Mouse (Mus musculus) embryonic fibroblast, embryonic 13.5 days (primary cell): ENCODE measurements around the gene Uts2. TPM values are rescaled to one million over a fixed set of nuclear protein-coding genes. Genes with fewer than 3 reads are reported as not detected.

ENCODE experiments used
- H3K27ac ChIP-seq: 2 replicates; pipeline ENCODE4 v1.5.1; 2012; ENCODE audit warnings: low read length, control low read depth, inconsistent platforms; ENCODE audit not compliant: insufficient read depth
- H3K4me1 ChIP-seq: 2 replicates; pipeline ENCODE4 v1.6.1; 2011; ENCODE audit warnings: low read length; ENCODE audit not compliant: control insufficient read depth, insufficient read depth
- H3K4me3 ChIP-seq: 2 replicates; pipeline ENCODE4 v1.5.1; 2011; ENCODE audit warnings: mild to moderate bottlenecking, control low read depth, low read length; ENCODE audit not compliant: insufficient read depth
- CTCF ChIP-seq: IDR thresholded peaks from 2 replicates; pipeline ENCODE4 v1.5.1; 2011; ENCODE audit warnings: mild to moderate bottlenecking, control low read depth, low read length, moderate library complexity, borderline replicate concordance; ENCODE audit not compliant: insufficient read depth
- POLR2A ChIP-seq: IDR thresholded peaks from 2 replicates; pipeline ENCODE4 v1.6.1; 2011; ENCODE audit warnings: low read depth, mild to moderate bottlenecking, control low read depth, low read length, moderate library complexity
- polyA plus RNA-seq: library from polyadenylated mRNA; stranded (reverse); fragments of >200 nt; gene quantifications from 2 replicates; pipeline ENCODE4 v1.2.4, GENCODE M21; 2011; ENCODE audit warnings: low read depth; ENCODE audit not compliant: missing spikeins, insufficient read length

The Uts2 gene
- polyA plus RNA-seq, 1 experiment, result not detected

DNA sequence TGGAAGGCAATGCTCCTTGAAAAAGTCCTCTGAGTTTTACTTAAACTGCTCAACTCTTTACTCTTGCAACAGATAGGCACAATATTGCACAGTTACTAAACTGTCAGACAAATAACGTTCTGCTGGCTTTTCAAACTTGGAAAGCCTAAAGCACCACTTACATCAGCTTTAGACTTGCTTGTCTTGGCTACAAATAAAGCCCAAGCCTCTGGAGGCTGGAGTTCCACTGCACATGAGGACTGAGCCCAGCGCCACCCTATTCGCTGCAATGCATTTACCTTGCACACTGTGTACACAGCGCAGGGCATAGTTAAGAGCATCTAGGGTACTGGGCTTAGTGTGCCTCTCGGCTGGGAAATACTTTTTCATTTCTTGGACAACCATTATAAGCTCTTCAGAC is 46.4 kb downstream of the Uts2 start:
- Histone ChIP-seq H3K27ac (no peak overlapping the region), H3K4me3 (peak overlapping the region; percentile 65), H3K4me1 (peaks cover 4% of the 10 kb centered on the region; the same call in 1 of the 2 replicates)
- no peak for TF ChIP-seq POLR2A
- TF ChIP-seq CTCF, result no peak

DNA sequence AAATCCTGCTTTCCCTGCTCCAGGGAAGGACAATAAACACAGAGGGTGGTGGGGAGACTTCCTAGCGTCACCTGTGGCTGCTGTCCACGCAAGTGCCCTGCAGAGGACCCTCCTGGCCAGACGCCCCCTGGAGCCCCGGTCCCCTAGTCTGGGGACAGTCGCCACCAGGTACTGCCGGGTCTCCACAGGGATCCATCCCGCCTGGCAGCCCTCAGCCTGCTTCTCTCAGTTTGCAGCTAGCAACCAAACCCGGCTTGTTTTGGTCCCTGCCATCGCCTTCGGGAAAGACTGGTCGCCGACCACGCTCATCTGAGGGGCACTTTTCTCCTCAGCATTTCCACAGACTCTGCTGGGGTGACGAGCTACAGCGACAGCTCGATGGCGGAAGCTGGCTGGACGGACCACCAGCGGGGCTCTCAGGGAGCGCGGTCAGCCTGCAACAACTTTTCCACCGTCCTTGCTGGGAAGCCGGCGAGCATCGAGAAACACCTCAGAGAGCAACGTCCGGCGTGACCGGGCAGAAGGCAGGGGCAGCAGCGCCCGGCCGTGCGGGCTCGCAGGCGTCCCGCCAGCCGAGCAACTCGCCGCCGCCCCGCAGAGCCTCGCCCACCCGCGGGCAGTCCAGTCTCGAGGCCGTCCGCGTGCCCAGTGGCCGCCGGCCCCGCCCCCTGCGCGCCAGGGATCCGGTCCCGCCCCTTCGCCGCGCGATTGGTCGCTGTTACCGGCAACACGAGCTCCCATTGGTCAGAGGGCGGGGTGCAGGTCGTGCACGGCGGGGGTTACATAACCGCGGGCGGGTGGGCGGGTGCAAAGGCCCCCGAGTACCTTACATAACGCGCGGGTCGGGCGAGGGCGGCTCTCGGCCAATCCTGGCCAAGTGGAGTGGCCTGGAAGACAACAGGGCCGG is 47.4 kb downstream of the Uts2 start, which contains the start of gene Per3:
TSS of gene Per3 (minus strand) at position 629 of the 907 bp plus-strand sequence.
- Histone ChIP-seq H3K4me1 (peaks cover 4% of the 10 kb centered on the region; the same call in 1 of the 2 replicates), H3K4me3 (peak within 1 kb of the TSS; percentile 65), H3K27ac (no peak within 1 kb of the TSS)
- peak; percentile 86 for TF ChIP-seq POLR2A
- no peak for TF ChIP-seq CTCF

DNA sequence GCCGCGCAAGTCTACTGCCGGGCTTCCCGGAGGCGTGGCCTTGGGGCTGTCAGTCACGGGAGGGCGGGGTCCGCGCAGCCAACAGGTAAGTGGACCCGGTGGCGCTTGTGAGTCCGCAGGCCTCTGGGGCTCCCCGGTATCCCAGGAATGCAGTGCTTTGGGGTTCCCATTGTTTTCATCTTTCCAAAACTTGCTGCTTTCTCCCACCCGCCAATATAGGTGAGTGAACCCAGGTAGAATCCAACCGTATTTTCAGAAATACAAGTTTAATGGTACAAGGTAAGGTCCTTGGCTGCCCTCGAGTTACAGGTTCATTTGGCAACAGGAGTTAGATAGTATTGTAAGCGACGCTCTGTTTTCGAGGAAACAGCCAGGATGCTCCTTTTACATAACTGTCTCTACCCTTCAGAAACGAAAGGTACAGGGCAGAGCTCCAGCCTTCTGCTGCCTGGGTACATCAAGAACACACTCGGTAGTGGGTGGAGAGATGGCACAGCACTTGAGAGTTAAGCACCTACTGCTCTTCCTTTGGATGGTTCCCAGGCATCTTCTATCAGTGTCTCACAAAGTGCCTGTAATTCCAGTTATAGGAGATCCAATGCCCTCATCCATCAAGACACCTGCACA is 48.2 kb downstream of the Uts2 start:
- H3K4me1 ChIP-seq, result peaks cover 4% of the 10 kb centered on the region; the same call in 1 of the 2 replicates
- H3K4me3 ChIP-seq, result peak overlapping the region; percentile 58
- 0 out of 2 replicates have a peak, but pooled peaks have one; percentile 24 for TF ChIP-seq POLR2A
- no peak for TF ChIP-seq CTCF
- no peak overlapping the region for H3K27ac ChIP-seq

DNA sequence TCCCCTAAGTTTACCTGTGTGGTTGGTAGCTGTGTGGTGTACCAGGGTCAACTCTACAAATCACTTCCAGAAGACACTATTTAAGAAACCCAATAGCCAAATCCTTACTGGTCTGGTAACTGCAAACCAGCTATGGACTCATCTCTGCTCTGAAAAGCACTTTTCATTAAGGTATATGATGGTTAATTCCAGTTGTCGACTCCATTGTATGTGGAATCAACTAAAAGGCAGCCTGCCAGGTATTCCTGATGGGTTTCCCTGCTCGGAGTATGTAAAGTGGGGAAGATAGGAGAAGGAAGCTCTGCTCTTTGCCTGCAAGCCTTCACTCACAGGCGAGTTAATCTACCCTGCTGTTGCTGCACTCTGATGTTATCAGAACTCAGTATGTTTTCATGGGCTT is 49.6 kb downstream of the Uts2 start:
- TF ChIP-seq POLR2A (no peak), CTCF (no peak)

DNA sequence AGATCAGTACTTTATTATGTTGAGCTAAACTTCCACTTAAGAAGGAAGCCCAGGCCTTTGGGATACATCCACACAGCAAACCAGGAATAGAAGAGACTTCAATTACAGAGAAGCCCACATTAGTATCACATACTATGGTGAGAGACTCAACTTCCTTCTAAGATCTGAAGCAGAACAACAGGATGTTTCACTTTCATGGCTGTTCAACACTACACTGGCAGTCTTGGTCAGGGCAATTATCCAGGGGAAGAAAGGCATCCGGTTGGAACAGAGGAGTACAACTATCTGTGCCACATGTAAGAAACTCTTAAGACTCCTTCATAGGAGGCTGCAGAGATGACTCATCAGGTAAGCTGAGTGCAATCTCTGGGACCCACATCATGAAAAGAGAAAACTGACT is 54.3 kb downstream of the Uts2 start:
- TF ChIP-seq POLR2A, result no peak
- no peak for TF ChIP-seq CTCF
- Histone ChIP-seq H3K4me3 (no peak overlapping the region), H3K27ac (no peak overlapping the region), H3K4me1 (peaks cover 3% of the 10 kb centered on the region; the same call in 1 of the 2 replicates)

More for the DNA sequence above, 49.6 kb downstream of the Uts2 start:
- H3K4me1 ChIP-seq, result peaks cover 5% of the 10 kb centered on the region
- H3K27ac ChIP-seq, result no peak overlapping the region
- no peak overlapping the region for H3K4me3 ChIP-seq

Other genes starting within 250 kb of the Uts2 start
- gene Errfi1, start 143.2 kb upstream of the Uts2 start, polyA plus RNA-seq, result 83.1 and 105 TPM in 2 replicates
- gene Park7, start 82.7 kb upstream of the Uts2 start, polyA plus RNA-seq, result 102 and 121 TPM in 2 replicates
- gene Tnfrsf9, start 82.5 kb upstream of the Uts2 start, polyA plus RNA-seq, result 0.33 and 0.58 TPM in 2 replicates
- 7.6 and 8.3 TPM in 2 replicates for gene Per3, start 47.6 kb downstream of the Uts2 start, polyA plus RNA-seq
- gene Vamp3, start 60.9 kb downstream of the Uts2 start, polyA plus RNA-seq, result 83.8 and 90.2 TPM in 2 replicates
- not detected in 2 replicates for gene Gm13090, start 92.5 kb downstream of the Uts2 start, polyA plus RNA-seq